Mouse (Mus musculus) ES-Bruce4 (cell line): Measurements from ENCODE around the gene Smc6. TPM values are rescaled to one million over a fixed set of nuclear protein-coding genes. Genes with fewer than 3 reads are reported as not detected.

Experiments used
- H3K27ac ChIP-seq: 2 replicates; pipeline ENCODE4 v1.5.1; 2012; ENCODE audit warnings: low read length, inconsistent platforms; ENCODE audit not compliant: insufficient read depth
- H3K27me3 ChIP-seq: 2 replicates; pipeline ENCODE4 v1.6.1; 2012; ENCODE audit warnings: mild to moderate bottlenecking, low read length, inconsistent platforms; ENCODE audit not compliant: control insufficient read depth, poor library complexity, insufficient read depth, severe bottlenecking
- H3K36me3 ChIP-seq: 2 replicates; pipeline ENCODE4 v1.6.1; 2012; ENCODE audit warnings: inconsistent platforms, mild to moderate bottlenecking, low read length, moderate library complexity; ENCODE audit not compliant: control insufficient read depth, poor library complexity, insufficient read depth, severe bottlenecking
- H3K4me1 ChIP-seq: one replicate; pipeline ENCODE4 v1.8.1; 2011; ENCODE audit warnings: low read length; ENCODE audit not compliant: control insufficient read depth, insufficient read depth
- H3K4me3 ChIP-seq: 2 replicates; pipeline ENCODE4 v1.5.1; 2011; ENCODE audit warnings: low read depth, mild to moderate bottlenecking, low read length
- H3K9ac ChIP-seq: 2 replicates; pipeline ENCODE4 v1.6.1; 2012; ENCODE audit warnings: low read depth, mild to moderate bottlenecking, inconsistent platforms; ENCODE audit not compliant: poor library complexity, severe bottlenecking
- H3K9me3 ChIP-seq: replicated peaks from 2 replicates; pipeline ENCODE4 v1.6.1; 2012; ENCODE audit warnings: mild to moderate bottlenecking, low read length, inconsistent platforms; ENCODE audit not compliant: control insufficient read depth, poor library complexity, insufficient read depth, severe bottlenecking
- CTCF ChIP-seq: IDR thresholded peaks from one replicate; pipeline ENCODE4 v1.8.1; 2011; ENCODE audit warnings: low read depth, low read length
- EP300 ChIP-seq: IDR thresholded peaks from 2 replicates; pipeline ENCODE4 v1.6.1; 2011; ENCODE audit warnings: low read depth, low read length; ENCODE audit not compliant: insufficient read depth
- POLR2A ChIP-seq: IDR thresholded peaks from one replicate; pipeline ENCODE4 v1.8.1; 2011; ENCODE audit warnings: low read length; ENCODE audit not compliant: insufficient read depth
- polyA plus RNA-seq: library from polyadenylated mRNA; stranded (reverse); fragments of >200 nt; gene quantifications from 2 replicates; pipeline ENCODE4 v1.2.4, GENCODE M21; 2011; ENCODE audit warnings: low read depth; ENCODE audit not compliant: missing spikeins, insufficient read depth, insufficient read length

The Smc6 gene
- polyA plus RNA-seq, 1 experiment: 86.8 TPM

DNA sequence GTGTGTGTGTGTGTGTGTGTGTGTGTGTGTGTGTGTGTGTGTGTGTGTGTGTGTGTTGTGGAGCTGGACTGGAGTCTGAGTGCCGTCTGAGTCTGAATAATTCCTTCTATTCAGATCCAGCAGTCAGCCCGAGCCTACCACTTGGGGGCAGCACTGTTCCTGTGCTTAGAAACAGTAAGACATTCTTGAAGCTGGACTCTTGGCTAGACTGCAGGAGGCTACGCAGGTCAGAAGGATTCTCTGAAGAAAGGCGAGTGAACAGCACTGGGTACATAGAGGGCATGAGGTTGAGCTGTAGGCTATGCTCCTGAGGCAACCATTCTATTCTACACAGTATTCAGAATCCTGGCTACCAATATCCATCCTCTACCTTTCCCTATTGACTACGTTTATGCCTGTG, 85.2 kb downstream of the Smc6 start:
- Histone ChIP-seq H3K27me3 (no peaks in the 10 kb centered on the region), H3K4me1 (no peaks in the 10 kb centered on the region), H3K9ac (no peak overlapping the region), H3K36me3 (no peaks in the 10 kb centered on the region), H3K9me3 (no peaks in the 10 kb centered on the region), H3K27ac (no peak overlapping the region), H3K4me3 (no peak overlapping the region)
- TF ChIP-seq CTCF: peak; percentile 76
- no peak for TF ChIP-seq POLR2A
- no peak for TF ChIP-seq EP300

DNA sequence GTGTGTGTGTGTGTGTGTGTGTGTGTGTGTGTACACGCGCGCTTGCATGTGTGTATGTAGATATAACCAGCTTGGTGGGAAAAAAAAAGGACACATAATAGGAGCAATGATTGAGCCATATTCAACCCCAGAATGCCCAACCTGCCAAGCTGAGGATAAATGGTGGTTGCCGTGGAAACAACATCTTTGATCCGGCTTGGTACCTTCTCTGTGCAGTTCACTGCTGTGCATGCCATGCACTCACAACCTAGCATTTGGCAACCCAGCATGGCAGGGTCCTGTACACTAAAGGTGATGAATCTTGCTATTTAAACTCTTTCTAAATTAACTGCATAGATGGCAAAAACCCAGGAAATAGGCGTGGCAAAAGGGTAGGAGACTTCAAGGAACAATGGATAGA, 96.7 kb downstream of the Smc6 start:
- H3K4me1 ChIP-seq: no peaks in the 10 kb centered on the region
- H3K27me3 ChIP-seq: no peaks in the 10 kb centered on the region

DNA sequence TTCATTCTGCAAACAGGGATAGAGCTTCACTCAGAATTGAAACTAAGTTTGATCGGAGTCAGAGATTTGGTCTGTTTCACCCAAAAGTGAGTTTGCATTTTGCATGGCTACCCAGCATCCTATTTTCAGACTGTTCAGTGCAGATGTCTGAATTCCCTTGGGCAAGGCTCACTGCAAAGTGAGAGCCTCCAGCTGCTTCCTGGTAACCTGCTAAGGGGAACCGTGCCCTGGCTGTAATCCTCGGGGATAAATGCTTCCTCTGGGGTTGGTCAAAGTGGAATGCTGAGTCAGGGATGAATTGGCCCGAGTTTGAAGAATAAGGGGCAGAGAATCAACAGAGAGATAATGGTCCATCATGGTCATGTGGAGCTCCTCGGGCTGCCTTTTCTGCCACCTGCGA, 99.2 kb downstream of the Smc6 start:
- Histone ChIP-seq H3K9me3 (no peaks in the 10 kb centered on the region), H3K36me3 (no peaks in the 10 kb centered on the region), H3K9ac (no peak overlapping the region), H3K4me3 (no peak overlapping the region), H3K4me1 (no peaks in the 10 kb centered on the region), H3K27ac (no peak overlapping the region), H3K27me3 (no peaks in the 10 kb centered on the region)
- TF ChIP-seq EP300 (no peak), CTCF (no peak), POLR2A (no peak)

More for the DNA sequence above, 96.7 kb downstream of the Smc6 start:
- TF ChIP-seq POLR2A: no peak
- TF ChIP-seq EP300: no peak
- TF ChIP-seq CTCF: no peak
- H3K9me3 ChIP-seq: no peaks in the 10 kb centered on the region
- H3K4me3 ChIP-seq: no peak overlapping the region
- H3K27ac ChIP-seq: no peak overlapping the region
- H3K9ac ChIP-seq: no peak overlapping the region
- no peaks in the 10 kb centered on the region for H3K36me3 ChIP-seq

DNA sequence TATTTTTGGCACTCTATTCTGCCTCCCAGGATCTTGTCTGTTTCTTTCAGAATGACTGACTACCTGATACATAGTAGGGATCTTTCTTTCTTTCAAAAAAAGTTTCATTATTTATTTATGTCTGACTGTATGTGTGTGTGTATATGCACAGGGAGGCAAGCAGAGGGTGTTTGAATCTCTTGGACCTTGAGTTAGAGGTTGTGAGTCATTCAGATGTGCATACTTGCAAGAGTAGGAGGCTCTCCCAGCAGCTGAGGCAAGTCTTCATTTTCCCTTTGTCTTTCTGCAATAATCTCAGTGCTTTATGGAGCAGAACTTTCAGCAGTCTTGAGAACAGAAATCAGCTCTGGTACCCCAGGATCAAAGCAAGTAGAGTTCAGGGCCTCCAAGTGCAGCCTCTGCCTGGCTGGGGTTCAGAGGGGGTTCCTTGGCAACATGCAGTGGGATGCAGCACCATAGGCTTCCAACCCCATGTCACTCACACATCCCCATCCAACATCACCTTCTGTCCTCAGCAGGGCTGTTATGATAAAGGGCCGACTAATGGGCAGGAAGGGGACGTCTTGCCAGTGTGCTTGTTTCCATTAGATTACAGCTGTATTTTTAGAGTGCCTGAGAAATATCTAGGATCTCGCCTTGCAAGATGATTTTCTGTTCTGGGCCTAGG, 101.5 kb downstream of the Smc6 start:
- Histone ChIP-seq H3K4me1 (no peaks in the 10 kb centered on the region), H3K27ac (no peak overlapping the region), H3K27me3 (no peaks in the 10 kb centered on the region), H3K36me3 (no peaks in the 10 kb centered on the region), H3K9me3 (no peaks in the 10 kb centered on the region), H3K4me3 (no peak overlapping the region), H3K9ac (no peak overlapping the region)
- no peak for TF ChIP-seq CTCF
- no peak for TF ChIP-seq EP300
- no peak for TF ChIP-seq POLR2A

Other genes with a start within 250 kb of the Smc6 start
- gene Kcns3, start 114.8 kb upstream of the Smc6 start, polyA plus RNA-seq: 1.4 and 1.6 TPM in 2 replicates
- not detected in 2 replicates for gene Msgn1, start 56.9 kb upstream of the Smc6 start, polyA plus RNA-seq
- gene Gen1, start 85 bp upstream of the Smc6 start, polyA plus RNA-seq: 21.2 and 23.9 TPM in 2 replicates
- 0.36 TPM in 1 of 2 replicates, not detected in the other for gene Vsnl1, start 170.7 kb downstream of the Smc6 start, polyA plus RNA-seq
- not detected in 2 replicates for gene Rad51ap2, start 190.2 kb downstream of the Smc6 start, polyA plus RNA-seq